Mouse (Mus musculus) stomach, postnatal 0 days (tissue): ENCODE measurements around the gene Tbc1d4. TPM values are rescaled to one million over a fixed set of nuclear protein-coding genes. Genes with fewer than 3 reads are reported as not detected.

ENCODE experiments used
- ATAC-seq: fragments of 200-750 bp; cut with Nextera tagmentation; 2 replicates; pipeline ENCODE4 v1.8.0; 2017; ENCODE audit not compliant: low FRiP score, low TSS enrichment
- DNase-seq: peaks from one replicate; pipeline ENCODE4 v3.0.0-alpha.2; 2016; ENCODE audit warnings: low spot score
- H3K27ac ChIP-seq: fragments of 300-500 bp; sonication (generic); replicated peaks from 2 replicates; pipeline ENCODE4 v1.5.1; 2014; ENCODE audit warnings: mild to moderate bottlenecking, control low read depth
- H3K27me3 ChIP-seq: fragments of 300-500 bp; sonication (generic); 2 replicates; pipeline ENCODE4 v1.6.1; 2014; ENCODE audit warnings: low read length; ENCODE audit not compliant: control insufficient read depth, insufficient read depth
- H3K36me3 ChIP-seq: fragments of 300-500 bp; sonication (generic); 2 replicates; pipeline ENCODE4 v1.6.1; 2014; ENCODE audit warnings: low read length, mixed read lengths; ENCODE audit not compliant: control insufficient read depth, insufficient read depth
- H3K4me1 ChIP-seq: fragments of 300-500 bp; sonication (generic); replicated peaks from 2 replicates; pipeline ENCODE4 v1.6.1; 2014; ENCODE audit warnings: antibody characterized with exemption; ENCODE audit not compliant: control insufficient read depth, insufficient read depth
- H3K4me2 ChIP-seq: fragments of 300-500 bp; sonication (generic); replicated peaks from 2 replicates; pipeline ENCODE4 v1.6.1; 2014; ENCODE audit warnings: low read depth, mild to moderate bottlenecking, control low read depth, moderate library complexity
- H3K4me3 ChIP-seq: fragments of 300-500 bp; sonication (generic); 2 replicates; pipeline ENCODE4 v1.5.1; 2014; ENCODE audit warnings: low read depth, low read length, control low read depth
- H3K9ac ChIP-seq: fragments of 300-500 bp; sonication (generic); 2 replicates; pipeline ENCODE4 v1.6.1; 2014; ENCODE audit warnings: mild to moderate bottlenecking, low read length, control low read depth, mixed read lengths
- H3K9me3 ChIP-seq: fragments of 300-500 bp; sonication (generic); 2 replicates; pipeline ENCODE4 v1.6.1; 2016; ENCODE audit warnings: low read length; ENCODE audit not compliant: control insufficient read depth
- CTCF ChIP-seq: IDR thresholded peaks from 2 replicates; pipeline ENCODE4 v1.5.1; 2016; ENCODE audit warnings: antibody characterized with exemption, low read depth, mild to moderate bottlenecking, moderate library complexity
- EP300 ChIP-seq: optimal IDR thresholded peaks from 2 replicates; pipeline ENCODE3; 2016; ENCODE audit warnings: antibody characterized with exemption
- WGBS: fragments of 180-500 bp; shearing (Covaris S2); extraction: QIAGEN DNeasy Blood & Tissue Kit; methylation state at CpG from one replicate; pipeline ENCODE4 v1.1.7; 2014; 5-methylcytosine and 5-hydroxymethylcytosine counted together
- polyA plus RNA-seq: library from polyadenylated mRNA; unstranded; fragments of >200 nt; fragmentation: Nextera tagmentation; extraction: Ambion mirVana; gene quantifications from 2 replicates; pipeline ENCODE4 v1.2.1, GENCODE M21; 2015

The Tbc1d4 gene
- polyA plus RNA-seq, 1 experiment from 2014 or later = 3.9 TPM

DNA sequence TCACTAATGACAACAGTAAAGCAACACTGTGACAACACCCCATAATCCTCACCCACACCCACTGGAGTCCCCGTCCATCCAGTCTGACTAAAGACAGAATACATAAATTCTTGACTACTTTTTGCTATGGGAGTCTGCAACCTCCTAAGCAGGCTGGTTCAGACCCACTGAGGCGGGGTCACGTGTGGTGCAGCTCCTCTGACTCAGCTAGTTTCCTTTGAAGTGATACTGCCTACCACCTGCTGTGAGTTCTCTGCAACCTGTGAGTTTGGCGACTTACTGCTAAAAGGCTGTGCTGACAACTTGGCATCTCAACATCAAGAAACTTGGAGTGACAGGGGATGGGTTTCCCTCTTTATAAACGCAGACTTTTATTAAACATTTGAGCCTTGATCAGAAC is 163.8 kb downstream of the Tbc1d4 start:
- Histone ChIP-seq H3K9me3 (no peaks in the 10 kb centered on the region), H3K4me1 (no peaks in the 10 kb centered on the region), H3K27me3 (no peaks in the 10 kb centered on the region), H3K9ac (no peak overlapping the region), H3K27ac (no peak overlapping the region), H3K4me2 (no peak overlapping the region), H3K36me3 (no peaks in the 10 kb centered on the region), H3K4me3 (no peak overlapping the region)
- no peak for ATAC-seq
- 59% methylated on average over 5 of the region's 5 CpGs for WGBS
- no peak for TF ChIP-seq CTCF
- no peak for TF ChIP-seq EP300
- no peak for DNase-seq

DNA sequence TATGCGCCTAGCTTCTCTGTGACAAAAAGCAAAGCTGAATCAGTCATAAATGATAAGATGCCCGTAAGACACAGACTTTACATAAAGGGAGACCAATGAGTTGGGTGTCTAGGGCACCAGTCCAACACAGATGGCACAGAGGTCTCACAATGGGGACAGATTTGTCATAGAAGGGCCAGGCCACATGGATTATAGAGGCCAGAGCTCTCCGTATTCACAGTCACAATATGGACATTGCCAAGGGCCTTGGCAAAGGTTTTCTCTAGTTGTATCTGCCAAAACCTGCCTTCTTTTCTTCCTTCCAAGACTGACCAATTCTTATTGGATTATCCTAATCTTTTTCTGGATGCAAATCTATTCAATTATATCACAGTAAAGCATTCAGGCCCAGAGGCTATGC is 171.1 kb downstream of the Tbc1d4 start:
- DNase-seq = no peak
- no peak overlapping the region for H3K27ac ChIP-seq
- no peak overlapping the region for H3K9ac ChIP-seq
- TF ChIP-seq EP300 (no peak), CTCF (no peak)
- no peaks in the 10 kb centered on the region for H3K36me3 ChIP-seq
- no peaks in the 10 kb centered on the region for H3K9me3 ChIP-seq
- no peak overlapping the region for H3K4me2 ChIP-seq
- H3K4me1 ChIP-seq = no peaks in the 10 kb centered on the region
- WGBS = 70% methylated on average over 3 of the region's 3 CpGs
- no peak for ATAC-seq
- H3K27me3 ChIP-seq = no peaks in the 10 kb centered on the region
- no peak overlapping the region for H3K4me3 ChIP-seq

DNA sequence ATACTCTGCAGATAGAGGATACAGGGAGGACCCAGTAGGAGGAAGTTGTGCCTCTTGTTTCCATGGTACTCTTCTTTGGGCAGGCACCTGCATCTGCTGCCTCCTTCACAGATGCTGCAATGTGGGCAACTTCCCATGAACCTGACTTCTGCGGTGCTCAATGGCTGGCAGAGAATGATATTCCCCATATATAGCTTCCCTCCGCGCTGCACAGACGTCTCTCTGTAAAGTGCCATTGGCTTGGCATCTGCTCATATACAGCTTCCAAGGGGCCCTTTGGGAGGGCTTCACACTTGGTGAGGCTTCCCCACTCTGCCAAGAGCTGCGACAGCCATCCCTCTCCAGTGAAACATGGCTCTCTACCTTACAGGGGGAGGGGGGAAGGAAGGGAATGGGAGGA is 178.5 kb downstream of the Tbc1d4 start:
- Histone ChIP-seq H3K27ac (no peak overlapping the region), H3K4me1 (no peaks in the 10 kb centered on the region), H3K36me3 (no peaks in the 10 kb centered on the region), H3K4me2 (no peak overlapping the region), H3K9ac (no peak overlapping the region), H3K27me3 (no peaks in the 10 kb centered on the region), H3K4me3 (no peak overlapping the region), H3K9me3 (no peaks in the 10 kb centered on the region)
- no peak for TF ChIP-seq CTCF
- TF ChIP-seq EP300 = no peak
- WGBS = 74% methylated on average over 5 of the region's 5 CpGs
- ATAC-seq = no peak
- DNase-seq = no peak

DNA sequence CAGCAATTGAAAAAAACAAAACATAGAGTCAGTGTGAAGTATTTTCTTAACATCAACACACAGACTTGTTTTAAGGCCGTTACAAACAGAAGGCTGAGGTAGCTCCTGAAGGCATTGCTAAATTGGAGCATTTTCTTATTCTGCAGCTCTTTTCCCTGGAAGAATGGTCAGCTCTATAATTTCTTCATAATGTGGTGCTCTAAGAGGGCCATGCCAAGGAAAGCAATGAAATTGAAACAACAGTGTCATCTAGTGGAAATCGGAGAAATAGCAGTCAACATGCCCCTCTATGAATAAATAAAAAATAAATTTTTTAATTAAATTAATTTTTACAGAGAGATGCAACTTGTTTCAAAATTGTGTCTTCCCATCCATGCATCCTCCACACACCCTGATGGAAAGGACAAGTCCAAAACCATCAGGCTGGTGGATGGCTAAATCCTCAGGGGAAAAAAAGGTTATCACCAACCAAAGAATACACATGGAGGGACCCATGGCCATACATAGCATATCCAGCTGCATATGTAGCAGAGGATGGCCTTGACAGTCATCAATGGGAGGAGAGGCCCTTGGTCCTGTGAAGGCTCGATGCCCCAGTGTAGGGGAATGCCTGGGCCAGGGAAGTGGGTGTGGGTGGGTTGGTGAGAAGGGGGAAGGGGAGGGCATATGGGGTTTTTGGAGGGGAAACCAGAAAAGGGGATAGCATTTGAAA is 180.0 kb downstream of the Tbc1d4 start:
- WGBS = 33% methylated on average over 3 of the region's 3 CpGs
- Histone ChIP-seq H3K9ac (no peak overlapping the region), H3K9me3 (no peaks in the 10 kb centered on the region), H3K4me3 (no peak overlapping the region), H3K27me3 (no peaks in the 10 kb centered on the region), H3K4me1 (no peaks in the 10 kb centered on the region), H3K36me3 (no peaks in the 10 kb centered on the region), H3K27ac (no peak overlapping the region), H3K4me2 (no peak overlapping the region)
- TF ChIP-seq CTCF = peak; percentile 81
- no peak for TF ChIP-seq EP300
- DNase-seq (no peak), ATAC-seq (no peak)

DNA sequence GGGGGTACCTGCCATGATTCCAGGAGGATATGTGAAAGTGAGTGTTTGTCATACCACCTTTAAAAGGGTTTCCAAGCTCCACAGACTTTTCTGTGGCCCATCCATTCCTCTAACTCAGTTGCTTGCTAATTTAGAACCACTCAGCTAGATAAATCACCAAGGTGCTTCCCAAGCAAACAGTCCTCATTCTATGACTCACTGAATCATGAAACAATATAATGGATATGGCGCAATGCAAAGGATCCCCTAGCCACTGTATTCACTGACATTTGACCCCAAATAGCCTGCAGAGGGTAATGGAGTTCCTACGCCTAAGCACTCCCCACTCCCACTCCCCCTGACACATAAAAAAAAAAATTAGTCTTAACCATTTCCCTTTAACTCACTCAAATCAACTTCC is 191.3 kb downstream of the Tbc1d4 start:
- Histone ChIP-seq H3K9ac (no peak overlapping the region), H3K27me3 (no peaks in the 10 kb centered on the region), H3K4me1 (no peaks in the 10 kb centered on the region), H3K4me2 (no peak overlapping the region), H3K36me3 (no peaks in the 10 kb centered on the region), H3K4me3 (no peak overlapping the region), H3K27ac (no peak overlapping the region), H3K9me3 (no peaks in the 10 kb centered on the region)
- 69% methylated on average over 2 of the region's 2 CpGs for WGBS
- ATAC-seq = no peak
- DNase-seq = no peak
- TF ChIP-seq CTCF (no peak), EP300 (no peak)

Other genes starting within 250 kb of the Tbc1d4 start
- gene Commd6, start 31.5 kb upstream of the Tbc1d4 start, polyA plus RNA-seq = 112 and 113 TPM in 2 replicates
- gene Uchl3, start 44.8 kb upstream of the Tbc1d4 start, polyA plus RNA-seq = 187 and 189 TPM in 2 replicates
- 2.9 and 3.0 TPM in 2 replicates for gene Gm9922, start 120.6 kb upstream of the Tbc1d4 start, polyA plus RNA-seq
- gene Lmo7, start 120.8 kb upstream of the Tbc1d4 start, polyA plus RNA-seq = 20.4 and 22.9 TPM in 2 replicates